Mouse (Mus musculus) kidney, embryonic 15.5 days (tissue): Measurements from ENCODE around the gene 4930518I15Rik. TPM values are rescaled to one million over a fixed set of nuclear protein-coding genes. Genes with fewer than 3 reads are reported as not detected.
"Not testable (repeated sequence)": the region's sequence is repeated elsewhere in the genome, so short reads cannot be mapped to it uniquely, and the experiment has no call there.

Experiments used
- ATAC-seq: fragments of 200-750 bp; cut with Nextera tagmentation; replicated peaks from 2 replicates; pipeline ENCODE4 v1.8.0; 2017; ENCODE audit warnings: moderate TSS enrichment; ENCODE audit not compliant: low FRiP score
- H3K27ac ChIP-seq: fragments of 300-500 bp; sonication (generic); 2 replicates; pipeline ENCODE4 v1.5.1; 2015; ENCODE audit warnings: mild to moderate bottlenecking, inconsistent platforms
- H3K27me3 ChIP-seq: fragments of 300-500 bp; sonication (generic); 2 replicates; pipeline ENCODE4 v1.6.1; 2015; ENCODE audit warnings: inconsistent platforms
- H3K36me3 ChIP-seq: fragments of 300-500 bp; sonication (generic); 2 replicates; pipeline ENCODE4 v1.6.1; 2015; ENCODE audit warnings: inconsistent platforms
- H3K4me1 ChIP-seq: fragments of 300-500 bp; sonication (generic); 2 replicates; pipeline ENCODE4 v1.6.1; 2015; ENCODE audit warnings: inconsistent platforms
- H3K4me2 ChIP-seq: fragments of 300-500 bp; sonication (generic); 2 replicates; pipeline ENCODE4 v1.6.1; 2015; ENCODE audit warnings: moderate library complexity, mild to moderate bottlenecking, inconsistent platforms
- H3K4me3 ChIP-seq: fragments of 300-500 bp; sonication (generic); replicated peaks from 2 replicates; pipeline ENCODE4 v1.5.1; 2015; ENCODE audit warnings: mild to moderate bottlenecking, inconsistent platforms
- H3K9ac ChIP-seq: fragments of 300-500 bp; sonication (generic); 2 replicates; pipeline ENCODE4 v1.6.1; 2015; ENCODE audit warnings: mild to moderate bottlenecking, inconsistent platforms
- H3K9me3 ChIP-seq: fragments of 300-500 bp; sonication (generic); replicated peaks from 2 replicates; pipeline ENCODE4 v1.6.1; 2016; ENCODE audit warnings: inconsistent platforms
- WGBS: fragments of 180-500 bp; shearing (Covaris S2); methylation state at CpG from one replicate; pipeline ENCODE4 v1.1.7; 2015; ENCODE audit warnings: mixed read lengths; 5-methylcytosine and 5-hydroxymethylcytosine counted together
- polyA plus RNA-seq: library from polyadenylated mRNA; unstranded; fragments of >200 nt; fragmentation: Nextera tagmentation; extraction: Ambion mirVana; gene quantifications from 2 replicates; pipeline ENCODE4 v1.2.1, GENCODE M21; 2015

The 4930518I15Rik gene
- polyA plus RNA-seq, 1 experiment from 2014 or later, result 8.6 TPM

- peak; percentile 25 for ATAC-seq
- Histone ChIP-seq H3K27me3 (no peaks in the 10 kb centered on the region), H3K4me1 (peaks cover 59% of the 10 kb centered on the region)
Measured at GRCm38 (mm10) chr2:156840301-156841027, 17.3 kb downstream of the 4930518I15Rik start.

GRCm38 (mm10) chr2:156839319-156840191, 18.2 kb downstream of the 4930518I15Rik start, which contains the start of gene Tgif2:
Tgif2 (plus strand) TSS chr2:156840007.
- Histone ChIP-seq H3K4me2 (peak within 1 kb of the TSS; percentile 86), H3K4me1 (peaks cover 49% of the 10 kb centered on the region), H3K27me3 (no peaks in the 10 kb centered on the region), H3K9me3 (no peaks in the 10 kb centered on the region), H3K4me3 (peak within 1 kb of the TSS; percentile 78), H3K27ac (peak within 1 kb of the TSS; percentile 94), H3K36me3 (peaks cover 35% of the 10 kb centered on the region), H3K9ac (peak within 1 kb of the TSS; percentile 84)
- ATAC-seq, result peak; percentile 88
- 1% methylated on average over 59 of the region's 61 CpGs for WGBS

More at GRCm38 (mm10) chr2:156840301-156841027, 17.3 kb downstream of the 4930518I15Rik start:
- Histone ChIP-seq H3K9me3 (no peaks in the 10 kb centered on the region), H3K4me3 (peak overlapping the region; percentile 78), H3K36me3 (peaks cover 34% of the 10 kb centered on the region), H3K9ac (peak overlapping the region; percentile 84), H3K4me2 (peak overlapping the region; percentile 86), H3K27ac (peak overlapping the region; percentile 94)
- under 1% methylated on average over 74 of the region's 79 CpGs for WGBS

GRCm38 (mm10) chr2:156838839-156839238, 18.9 kb downstream of the 4930518I15Rik start:
- H3K27ac ChIP-seq, result peak overlapping the region; percentile 94
- peak overlapping the region; percentile 78 for H3K4me3 ChIP-seq
- WGBS, result 62% methylated on average over 6 of the region's 6 CpGs
- ATAC-seq, result no peak
- no peaks in the 10 kb centered on the region for H3K27me3 ChIP-seq
- H3K36me3 ChIP-seq, result peaks cover 39% of the 10 kb centered on the region
- H3K4me2 ChIP-seq, result peak overlapping the region; percentile 86
- no peak overlapping the region; the same call in 1 of the 2 replicates for H3K9ac ChIP-seq
- peaks cover 42% of the 10 kb centered on the region for H3K4me1 ChIP-seq
- no peaks in the 10 kb centered on the region for H3K9me3 ChIP-seq

GRCm38 (mm10) chr2:156834336-156834735, 23.4 kb downstream of the 4930518I15Rik start:
- Histone ChIP-seq H3K27me3 (no peaks in the 10 kb centered on the region), H3K36me3 (peaks cover 84% of the 10 kb centered on the region)

GRCm38 (mm10) chr2:156825128-156825527, 32.6 kb downstream of the 4930518I15Rik start:
- not testable (repeated sequence) for H3K4me1 ChIP-seq, H3K9ac ChIP-seq, H3K27me3 ChIP-seq, H3K4me3 ChIP-seq, ATAC-seq, H3K4me2 ChIP-seq, H3K9me3 ChIP-seq, H3K27ac ChIP-seq
- WGBS, result 87% methylated on average over 6 of the region's 6 CpGs
- H3K36me3 ChIP-seq, result peaks cover 14% of the 10 kb centered on the region

More at GRCm38 (mm10) chr2:156834336-156834735, 23.4 kb downstream of the 4930518I15Rik start:
- H3K9ac ChIP-seq, result no peak overlapping the region
- H3K4me2 ChIP-seq, result no peak overlapping the region
- no peak overlapping the region for H3K4me3 ChIP-seq
- WGBS, result 96% methylated on average over 11 of the region's 11 CpGs
- ATAC-seq, result no peak
- H3K27ac ChIP-seq, result no peak overlapping the region
- peaks cover 31% of the 10 kb centered on the region for H3K9me3 ChIP-seq
- peaks cover 12% of the 10 kb centered on the region for H3K4me1 ChIP-seq

- Histone ChIP-seq H3K9me3 (no peaks in the 10 kb centered on the region), H3K27ac (no peak overlapping the region), H3K4me2 (no peak overlapping the region), H3K36me3 (no peaks in the 10 kb centered on the region), H3K4me1 (peaks cover 30% of the 10 kb centered on the region), H3K4me3 (no peak overlapping the region), H3K27me3 (no peaks in the 10 kb centered on the region), H3K9ac (no peak overlapping the region)
- WGBS, result 65% methylated on average over 1 of the region's 1 CpGs
- ATAC-seq, result no peak; the same call in 1 of the 2 replicates
Measured at GRCm38 (mm10) chr2:156816116-156816515, 41.6 kb downstream of the 4930518I15Rik start.

GRCm38 (mm10) chr2:156815412-156815811, 42.3 kb downstream of the 4930518I15Rik start:
- no peaks in the 10 kb centered on the region for H3K27me3 ChIP-seq
- H3K9me3 ChIP-seq, result no peaks in the 10 kb centered on the region
- H3K4me2 ChIP-seq, result peak overlapping the region; percentile 39; the same call in 1 of the 2 replicates
- ATAC-seq, result no peak
- H3K9ac ChIP-seq, result no peak overlapping the region
- no peaks in the 10 kb centered on the region for H3K36me3 ChIP-seq
- WGBS, result 61% methylated on average over 3 of the region's 3 CpGs
- H3K4me3 ChIP-seq, result no peak overlapping the region
- peaks cover 30% of the 10 kb centered on the region for H3K4me1 ChIP-seq
- H3K27ac ChIP-seq, result peak overlapping the region; percentile 91

GRCm38 (mm10) chr2:156814893-156815292, 42.9 kb downstream of the 4930518I15Rik start:
- no peak overlapping the region for H3K4me3 ChIP-seq
- H3K9me3 ChIP-seq, result no peaks in the 10 kb centered on the region
- H3K4me1 ChIP-seq, result peaks cover 30% of the 10 kb centered on the region
- peak; percentile 44; the same call in 1 of the 2 replicates for ATAC-seq
- peak overlapping the region; percentile 91 for H3K27ac ChIP-seq
- peak overlapping the region; percentile 39 for H3K4me2 ChIP-seq
- H3K36me3 ChIP-seq, result no peaks in the 10 kb centered on the region
- H3K9ac ChIP-seq, result no peak overlapping the region
- no peaks in the 10 kb centered on the region for H3K27me3 ChIP-seq
- 12% methylated on average over 5 of the region's 5 CpGs for WGBS

- Histone ChIP-seq H3K4me1 (peaks cover 30% of the 10 kb centered on the region), H3K9ac (no peak overlapping the region), H3K27me3 (no peaks in the 10 kb centered on the region), H3K36me3 (no peaks in the 10 kb centered on the region), H3K4me3 (no peak overlapping the region), H3K27ac (peak overlapping the region; percentile 91), H3K4me2 (peak overlapping the region; percentile 39), H3K9me3 (no peaks in the 10 kb centered on the region)
- ATAC-seq, result peak; percentile 85
- 2% methylated on average over 8 of the region's 8 CpGs for WGBS
Measured at GRCm38 (mm10) chr2:156814344-156814801, 43.4 kb downstream of the 4930518I15Rik start.

GRCm38 (mm10) chr2:156811556-156811955, 46.2 kb downstream of the 4930518I15Rik start:
- Histone ChIP-seq H3K4me1 (peaks cover 30% of the 10 kb centered on the region), H3K4me3 (no peak overlapping the region), H3K36me3 (no peaks in the 10 kb centered on the region), H3K27ac (no peak overlapping the region), H3K27me3 (no peaks in the 10 kb centered on the region), H3K4me2 (no peak overlapping the region), H3K9me3 (no peaks in the 10 kb centered on the region), H3K9ac (no peak overlapping the region)
- no peak for ATAC-seq
- WGBS, result 60% methylated on average over 5 of the region's 5 CpGs

GRCm38 (mm10) chr2:156810716-156811115, 47.0 kb downstream of the 4930518I15Rik start:
- Histone ChIP-seq H3K36me3 (no peaks in the 10 kb centered on the region), H3K9me3 (no peaks in the 10 kb centered on the region), H3K4me2 (no peak overlapping the region), H3K9ac (no peak overlapping the region), H3K4me1 (peaks cover 28% of the 10 kb centered on the region), H3K27me3 (no peaks in the 10 kb centered on the region), H3K27ac (no peak overlapping the region), H3K4me3 (no peak overlapping the region)
- no peak for ATAC-seq
- WGBS, result 97% methylated on average over 10 of the region's 10 CpGs

- Histone ChIP-seq H3K4me2 (no peak overlapping the region), H3K9me3 (no peaks in the 10 kb centered on the region), H3K4me1 (peaks cover 17% of the 10 kb centered on the region), H3K36me3 (no peaks in the 10 kb centered on the region), H3K27me3 (no peaks in the 10 kb centered on the region), H3K9ac (no peak overlapping the region), H3K4me3 (no peak overlapping the region), H3K27ac (no peak overlapping the region)
- 53% methylated on average over 2 of the region's 2 CpGs for WGBS
- no peak for ATAC-seq
Measured at GRCm38 (mm10) chr2:156809579-156809978, 48.2 kb downstream of the 4930518I15Rik start.
